Mouse (Mus musculus): ENCODE data around the gene Cilp2.

GRCm38 (mm10) chr8:69876967-69877366 lies 10.5 kb downstream of the Cilp2 start:
- no peak for TF ChIP-seq CTCF (IDR thresholded peaks at IDR 0.05; ENCODE audit: control insufficient read depth, insufficient read depth, insufficient read length)
- no peak for TF ChIP-seq MAX (IDR thresholded peaks at IDR 0.05)
- TF ChIP-seq MYOD1 (IDR thresholded peaks at IDR 0.05; ENCODE audit: control insufficient read depth, insufficient read length, low read depth): no peak
- no peak for TF ChIP-seq USF1 (IDR thresholded peaks at IDR 0.05; ENCODE audit: low read depth)
- no peak for TF ChIP-seq MYOG (IDR thresholded peaks at IDR 0.05; ENCODE audit: control insufficient read depth, extremely low read depth, insufficient read length)
- TF ChIP-seq CEBPB (IDR thresholded peaks at IDR 0.05; ENCODE audit: low read depth): no peak
- TF ChIP-seq FOSL1 (IDR thresholded peaks at IDR 0.05; ENCODE audit: insufficient read depth, low read length, poor library complexity, severe bottlenecking): no peak
